Mouse (Mus musculus) adrenal gland, adult 2 months (tissue): Measurements from ENCODE around the gene Dhx40. TPM values are rescaled to one million over a fixed set of nuclear protein-coding genes. Genes with fewer than 3 reads are reported as not detected.
"Not testable (repeated sequence)": the region's sequence is repeated elsewhere in the genome, so short reads cannot be mapped to it uniquely, and the experiment has no call there.

Source experiments
- DNase-seq: peaks from one replicate; pipeline ENCODE4 v3.0.0; 2021
- polyA plus RNA-seq: library from polyadenylated mRNA; depleted of rRNA; stranded (reverse); fragments of >200 nt; gene quantifications from 2 replicates; pipeline ENCODE4 v1.2.3, GENCODE M21; 2012
- total RNA-seq, 2 experiments: library from RNA; stranded (reverse); gene quantifications; 2 replicates each; pipeline ENCODE4 v1.2.3; 2021

Dhx40 gene
- total and polyA plus RNA-seq, 3 experiments = 3.1 to 33.2 (median 29.3) TPM

DNA sequence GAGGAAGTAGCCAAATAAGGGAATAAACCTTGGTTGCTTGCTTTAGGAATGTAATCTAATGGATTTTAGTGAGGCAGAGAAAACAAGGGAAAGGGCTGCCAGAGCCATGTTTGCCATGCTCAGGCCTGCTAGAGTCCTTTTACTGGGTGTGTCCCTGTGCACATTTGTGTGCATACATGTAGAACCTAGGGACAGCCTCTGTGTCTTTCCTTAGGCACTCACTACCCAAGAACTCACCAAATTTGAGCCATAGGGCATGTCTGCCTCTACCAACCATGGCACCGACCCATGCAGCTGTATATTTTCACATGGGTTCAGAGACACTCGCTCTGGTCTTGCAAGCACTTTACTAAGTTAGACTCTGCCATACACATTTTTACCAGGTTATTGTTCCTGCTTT lies 11.4 kb upstream of the Dhx40 start:
- no peak for DNase-seq

DNA sequence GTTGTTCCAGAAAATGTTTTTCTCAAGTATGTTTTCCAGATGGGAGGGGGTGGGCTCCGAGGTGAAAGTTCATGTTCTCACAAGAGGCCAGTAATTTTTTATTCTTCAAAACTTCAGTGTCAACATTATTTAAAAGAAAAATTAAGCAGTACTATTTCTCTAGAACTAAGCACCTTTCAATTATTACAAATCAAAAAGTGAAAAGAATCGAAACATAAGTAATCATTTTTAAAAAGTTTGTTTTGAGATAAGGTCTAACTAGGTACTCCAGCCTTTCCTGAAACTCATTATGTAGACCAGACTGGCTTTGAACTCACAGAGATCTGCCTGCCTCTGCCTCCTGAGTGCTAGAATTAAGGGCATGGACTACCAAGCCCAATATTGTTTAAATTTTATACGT lies 8.7 kb upstream of the Dhx40 start:
- DNase-seq = not testable (repeated sequence)

DNA sequence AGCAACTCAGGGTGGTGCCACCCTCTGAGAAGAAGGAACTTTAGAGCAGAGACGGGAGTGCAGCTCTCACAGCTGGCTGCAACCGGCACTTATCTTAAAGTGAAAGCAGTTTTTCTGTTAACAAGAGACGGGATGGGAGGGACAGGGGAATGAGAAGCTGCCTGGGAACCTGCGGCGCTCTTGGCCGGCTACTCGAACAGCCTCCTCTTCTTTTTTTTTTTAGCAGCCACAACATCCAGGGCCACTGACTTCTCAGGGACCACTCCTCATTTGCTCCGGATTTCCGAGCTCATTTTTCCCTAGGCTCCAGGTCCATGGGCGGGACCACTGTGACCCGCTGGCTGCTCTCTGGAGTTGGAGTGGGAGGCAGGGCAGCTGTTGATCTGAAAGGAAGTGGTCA lies 6.9 kb upstream of the Dhx40 start:
- DNase-seq = not testable (repeated sequence)

DNA sequence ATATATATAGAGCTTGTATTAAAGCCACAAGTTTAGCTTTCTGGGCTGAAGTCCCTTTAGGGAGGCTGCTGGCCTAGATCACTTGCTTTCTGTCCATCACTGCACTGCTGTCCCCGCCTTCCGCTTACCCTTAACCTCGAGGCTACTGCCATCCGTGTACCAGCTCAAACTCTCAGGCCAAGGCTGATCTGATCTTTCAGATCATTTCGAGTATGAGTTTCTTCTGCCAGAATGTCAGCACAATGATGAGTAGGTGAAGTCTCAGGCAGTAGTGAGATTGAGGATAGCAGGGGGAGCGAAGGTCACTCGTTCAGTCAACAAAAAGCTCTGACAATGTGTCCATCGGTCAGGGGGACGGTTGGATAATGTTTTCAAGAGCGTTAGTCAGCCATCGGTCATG lies 5.7 kb upstream of the Dhx40 start:
- DNase-seq = peak; percentile 55

DNA sequence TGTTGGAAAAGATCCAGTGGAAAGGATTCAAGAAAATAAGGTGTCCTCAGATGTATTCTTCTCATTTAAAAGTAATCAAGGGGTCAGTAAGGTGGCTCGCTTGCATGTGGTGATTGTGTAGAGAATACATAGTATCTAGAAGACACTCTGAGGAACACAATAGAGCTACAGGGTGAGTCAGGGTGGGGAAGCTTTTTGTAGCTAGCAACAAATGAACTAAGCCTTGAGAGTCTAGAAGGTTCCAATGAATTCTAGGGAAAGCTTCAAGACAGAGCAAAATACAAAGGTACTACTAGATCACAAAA lies 3.7 kb upstream of the Dhx40 start:
- DNase-seq = no peak

DNA sequence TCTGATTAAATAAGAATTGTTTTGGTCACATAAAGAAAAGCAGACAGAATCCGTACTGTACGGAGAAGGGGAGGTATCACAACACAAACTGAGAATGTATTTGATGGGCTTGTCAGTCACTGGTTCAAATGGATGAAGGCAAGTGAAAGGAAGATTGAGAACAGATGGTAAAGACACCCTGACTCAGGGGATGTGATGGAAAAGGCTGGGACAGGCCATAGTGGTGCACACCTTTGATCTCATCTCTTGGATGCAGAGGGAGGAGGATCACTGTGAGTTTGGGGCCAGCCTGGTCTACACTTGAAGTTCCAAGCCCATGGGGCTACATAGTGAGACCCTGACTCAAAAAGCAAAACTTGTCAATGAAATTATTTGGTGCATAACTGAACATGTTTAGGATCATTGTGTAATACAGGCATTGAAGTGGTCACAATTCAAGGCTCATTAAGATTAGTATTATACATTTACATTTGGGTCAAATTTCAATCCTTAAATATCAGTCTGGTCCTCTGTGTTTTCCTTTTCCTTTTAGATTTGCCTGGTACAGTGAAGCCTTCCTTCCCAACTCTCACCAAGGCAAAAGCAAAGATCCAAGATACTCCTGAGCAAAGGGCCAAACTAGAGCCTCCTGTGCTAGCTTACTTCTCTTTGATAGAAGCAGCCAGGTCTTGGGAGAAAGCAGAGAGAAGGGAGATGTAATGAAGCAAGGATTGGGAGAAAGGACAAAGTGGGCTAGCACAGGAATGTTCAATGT lies 3.2 kb upstream of the Dhx40 start:
- no peak for DNase-seq

DNA sequence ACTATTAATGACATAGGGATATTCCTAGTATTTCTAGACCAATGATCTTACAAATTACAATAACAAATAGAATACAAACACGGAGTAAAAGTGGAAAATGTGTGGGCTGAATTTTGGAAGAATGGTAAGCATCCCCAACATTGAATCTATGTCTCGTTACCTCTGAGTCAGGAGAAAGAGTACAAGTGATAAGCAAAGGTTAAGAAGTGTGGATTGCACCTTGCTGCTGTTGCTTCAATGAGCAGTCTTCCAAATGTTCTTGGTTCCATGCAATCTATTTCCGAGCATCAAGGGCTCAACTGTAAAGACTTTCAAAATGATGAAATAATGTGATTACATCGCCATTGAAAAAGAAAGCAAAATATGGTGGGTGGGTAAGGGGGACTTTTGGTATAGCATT lies 2.3 kb upstream of the Dhx40 start:
- DNase-seq = no peak

DNA sequence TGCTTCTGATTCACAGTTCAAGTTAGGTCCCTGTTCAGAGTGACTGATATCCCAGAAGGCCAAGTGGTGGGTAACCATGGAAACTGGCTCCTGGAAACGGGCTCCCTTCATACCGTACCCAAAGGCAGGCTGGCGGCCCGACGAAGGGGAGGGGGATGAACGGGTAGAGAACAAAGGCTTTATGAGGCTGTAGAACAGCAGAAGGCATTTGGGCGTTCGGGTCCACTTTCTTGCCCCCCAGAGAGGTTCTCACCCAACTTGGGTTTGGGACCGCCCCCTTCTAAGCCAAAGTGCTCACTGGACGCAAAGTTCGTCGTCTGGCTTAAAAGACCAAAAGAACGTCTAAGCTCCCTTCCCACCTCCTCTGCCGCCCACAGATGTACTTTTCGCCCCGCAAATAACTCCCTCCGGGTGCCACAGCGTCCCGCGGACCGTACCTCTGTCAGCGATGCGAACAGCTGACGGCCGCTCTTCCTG lies 507 bp downstream of the Dhx40 start:
- peak; percentile 77 for DNase-seq

DNA sequence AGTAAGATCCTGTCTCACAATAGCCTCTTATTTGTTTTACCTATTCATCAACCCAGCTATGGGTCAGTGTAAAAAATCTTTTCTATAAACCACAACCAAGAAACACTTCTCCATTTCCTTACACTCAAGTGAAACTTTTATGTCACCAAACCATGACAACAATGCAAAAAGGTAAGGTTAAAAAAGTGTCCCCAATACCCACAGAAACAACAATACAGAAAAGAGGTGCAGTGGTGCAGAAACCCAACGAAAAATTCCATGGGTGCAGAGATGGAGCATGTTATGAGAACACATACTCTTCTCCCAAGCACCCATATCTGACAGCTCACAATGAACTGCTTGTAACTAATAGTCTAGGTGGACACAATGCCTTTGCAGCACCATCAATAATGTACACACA lies 13.4 kb downstream of the Dhx40 start:
- no peak for DNase-seq

DNA sequence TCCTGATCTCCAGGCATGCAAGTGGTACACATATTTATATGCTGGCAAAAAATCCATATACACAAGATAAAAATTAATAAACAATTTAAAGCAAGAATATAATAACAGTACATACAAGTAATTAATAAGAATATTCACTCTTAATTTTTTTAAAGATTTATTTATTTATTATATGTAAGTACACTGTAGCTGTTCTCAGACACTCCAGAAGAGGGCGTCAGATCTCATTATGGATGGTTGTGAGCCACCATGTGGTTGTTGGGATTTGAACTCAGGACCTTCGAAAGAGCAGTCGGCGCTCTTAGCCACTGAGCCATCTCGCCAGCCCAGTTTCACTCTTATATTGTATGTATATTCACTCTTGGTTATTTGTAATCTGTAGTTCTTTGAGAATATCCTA lies 20.1 kb downstream of the Dhx40 start:
- not testable (repeated sequence) for DNase-seq

DNA sequence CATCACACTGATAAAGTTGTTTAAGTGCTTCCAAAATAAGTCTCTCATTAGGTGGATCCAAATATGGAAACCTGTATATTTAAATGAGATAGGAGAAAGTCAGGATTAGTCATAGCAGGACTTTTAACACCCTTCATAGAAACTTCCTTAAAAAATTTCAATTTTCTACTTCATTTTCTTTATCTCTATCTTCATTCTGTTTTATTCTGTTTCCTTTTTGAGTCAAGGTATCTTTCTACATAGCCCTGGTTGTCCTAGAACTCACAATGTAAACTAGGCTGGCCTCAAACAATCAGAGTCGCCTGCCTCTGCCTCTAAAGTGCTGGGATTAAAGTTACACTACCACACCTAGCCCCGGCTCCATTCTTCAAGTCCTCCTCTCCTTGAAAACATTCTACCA lies 21.8 kb downstream of the Dhx40 start:
- no peak for DNase-seq

DNA sequence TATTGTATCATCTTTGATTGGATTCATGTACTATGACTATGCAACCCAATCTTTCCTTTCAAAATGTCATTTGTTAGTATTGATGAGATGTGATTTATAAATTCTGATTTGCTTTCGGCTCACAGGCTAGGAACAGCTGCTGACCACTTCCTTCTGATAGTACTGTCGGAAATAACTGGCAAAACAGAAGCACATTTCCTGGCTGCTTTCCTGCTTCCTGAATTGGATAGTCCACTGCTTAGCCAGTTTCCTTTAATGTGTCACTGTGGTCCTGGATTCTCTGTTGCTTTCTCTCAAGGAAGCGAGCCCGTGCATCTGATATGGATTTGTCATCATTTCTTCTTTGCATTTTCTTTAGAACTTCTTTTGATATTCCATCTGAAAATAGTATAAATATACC lies 37.7 kb downstream of the Dhx40 start:
- DNase-seq = no peak

DNA sequence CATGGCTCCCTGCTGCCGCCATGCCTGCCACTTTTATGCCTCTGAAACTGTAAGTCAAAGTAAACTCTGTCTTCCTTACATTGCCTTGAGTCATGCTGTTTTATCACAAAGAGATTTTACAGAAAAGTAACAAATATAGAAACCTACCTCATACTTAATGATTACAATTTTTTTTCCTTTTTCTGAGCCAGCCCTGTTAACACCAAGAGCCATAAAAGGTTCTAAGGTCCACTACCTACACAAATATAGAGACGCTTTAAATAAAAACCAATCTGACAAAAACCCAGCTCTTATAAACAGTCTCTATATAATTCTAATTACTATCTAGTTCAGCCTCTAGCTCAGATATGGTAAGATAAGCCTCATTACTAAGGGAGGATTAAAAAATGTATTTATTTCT lies 43.0 kb downstream of the Dhx40 start:
- no peak for DNase-seq

DNA sequence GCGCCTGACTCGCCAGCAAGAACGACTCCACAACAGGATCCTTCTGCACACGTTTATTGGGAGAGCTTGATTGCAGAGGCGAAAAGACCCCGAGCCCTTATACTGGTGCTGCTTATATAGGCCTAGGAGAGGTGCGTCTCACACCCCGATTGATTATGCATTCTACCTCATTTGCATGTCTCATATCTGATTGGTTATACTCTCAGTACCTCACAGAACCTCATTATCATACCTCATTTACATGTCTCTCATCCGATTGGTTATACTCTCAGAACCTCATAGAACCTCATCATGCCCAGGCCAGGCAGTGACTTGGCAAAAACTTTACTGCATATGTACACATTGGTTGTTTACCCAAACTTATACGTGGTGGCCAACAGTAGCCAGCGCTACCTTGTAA lies 44.4 kb downstream of the Dhx40 start:
- not testable (repeated sequence) for DNase-seq

DNA sequence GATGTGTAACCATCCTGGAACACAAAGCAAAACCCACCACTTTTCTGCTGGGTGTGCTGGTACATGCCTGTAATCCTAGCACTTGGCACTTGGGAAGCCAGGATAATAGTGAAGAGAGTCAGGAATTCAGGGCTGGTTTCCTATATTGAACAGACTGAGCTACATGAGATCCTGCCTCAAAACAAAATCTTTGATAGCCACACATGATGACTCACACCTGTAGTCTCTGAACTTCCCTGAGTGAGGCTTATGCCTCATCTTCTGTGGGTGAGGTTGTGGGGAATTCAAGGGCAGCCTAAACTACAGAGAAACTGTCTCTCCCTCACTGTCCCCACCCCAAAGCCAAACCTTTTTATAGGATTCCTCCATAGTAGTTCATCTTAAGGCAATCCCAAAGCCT lies 47.2 kb downstream of the Dhx40 start:
- peak; percentile 40 for DNase-seq

DNA sequence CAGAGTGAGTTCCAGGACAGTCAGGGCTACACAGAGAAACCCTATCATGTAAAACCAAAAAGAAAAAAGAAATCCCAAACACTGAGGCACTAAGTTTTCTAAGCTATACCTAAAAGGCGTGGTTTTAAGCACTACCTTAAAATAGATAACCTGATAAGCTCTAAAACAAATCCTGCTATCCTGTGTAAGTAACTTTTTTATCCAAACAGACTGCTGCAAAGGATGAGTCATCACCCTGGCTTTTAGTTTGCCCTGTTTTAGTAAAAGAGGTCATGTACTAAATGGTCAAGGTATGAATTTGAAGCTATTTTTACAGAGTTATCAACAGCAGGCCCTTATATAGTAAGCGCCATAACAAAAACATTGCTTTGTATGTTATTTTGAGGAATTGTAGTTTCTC lies 47.7 kb downstream of the Dhx40 start:
- no peak for DNase-seq

DNA sequence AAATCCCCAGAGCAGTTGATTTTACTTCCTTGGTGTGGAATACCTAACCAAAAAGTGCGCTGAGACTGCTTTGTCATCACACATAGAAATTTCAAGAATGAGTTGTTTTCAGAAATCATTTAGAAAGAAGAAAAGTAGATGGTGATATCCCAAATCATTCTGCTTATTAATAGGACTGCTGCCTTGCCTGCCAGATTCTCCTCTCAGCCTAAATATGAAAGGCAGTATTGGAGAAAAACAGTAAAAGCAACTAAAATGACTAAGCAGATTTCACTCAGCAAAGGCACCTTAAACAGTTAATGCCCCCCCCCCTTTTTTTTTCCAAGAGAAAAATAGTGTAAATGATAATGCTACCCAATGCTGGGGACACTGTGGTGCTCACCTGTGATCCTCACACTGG lies 48.3 kb downstream of the Dhx40 start:
- DNase-seq = no peak

DNA sequence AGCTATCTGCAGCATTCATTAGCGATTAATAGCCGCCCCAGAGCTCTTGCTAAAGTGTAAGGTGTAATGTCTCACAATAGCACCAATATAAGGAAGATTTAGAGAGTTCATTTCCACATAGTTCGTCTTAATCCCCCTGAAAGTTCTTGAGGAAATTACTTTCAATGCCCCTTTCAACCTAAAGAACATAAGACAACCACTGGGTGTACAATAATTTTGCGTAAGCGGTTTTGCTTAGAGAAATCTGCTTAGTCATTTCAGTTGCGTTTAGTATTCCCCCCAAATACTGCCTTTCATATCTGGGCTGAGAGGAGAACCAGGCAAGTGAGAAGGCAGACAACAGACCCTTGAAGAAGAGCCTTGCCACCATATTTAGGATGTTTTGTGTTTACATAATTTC lies 49.0 kb downstream of the Dhx40 start:
- no peak for DNase-seq

DNA sequence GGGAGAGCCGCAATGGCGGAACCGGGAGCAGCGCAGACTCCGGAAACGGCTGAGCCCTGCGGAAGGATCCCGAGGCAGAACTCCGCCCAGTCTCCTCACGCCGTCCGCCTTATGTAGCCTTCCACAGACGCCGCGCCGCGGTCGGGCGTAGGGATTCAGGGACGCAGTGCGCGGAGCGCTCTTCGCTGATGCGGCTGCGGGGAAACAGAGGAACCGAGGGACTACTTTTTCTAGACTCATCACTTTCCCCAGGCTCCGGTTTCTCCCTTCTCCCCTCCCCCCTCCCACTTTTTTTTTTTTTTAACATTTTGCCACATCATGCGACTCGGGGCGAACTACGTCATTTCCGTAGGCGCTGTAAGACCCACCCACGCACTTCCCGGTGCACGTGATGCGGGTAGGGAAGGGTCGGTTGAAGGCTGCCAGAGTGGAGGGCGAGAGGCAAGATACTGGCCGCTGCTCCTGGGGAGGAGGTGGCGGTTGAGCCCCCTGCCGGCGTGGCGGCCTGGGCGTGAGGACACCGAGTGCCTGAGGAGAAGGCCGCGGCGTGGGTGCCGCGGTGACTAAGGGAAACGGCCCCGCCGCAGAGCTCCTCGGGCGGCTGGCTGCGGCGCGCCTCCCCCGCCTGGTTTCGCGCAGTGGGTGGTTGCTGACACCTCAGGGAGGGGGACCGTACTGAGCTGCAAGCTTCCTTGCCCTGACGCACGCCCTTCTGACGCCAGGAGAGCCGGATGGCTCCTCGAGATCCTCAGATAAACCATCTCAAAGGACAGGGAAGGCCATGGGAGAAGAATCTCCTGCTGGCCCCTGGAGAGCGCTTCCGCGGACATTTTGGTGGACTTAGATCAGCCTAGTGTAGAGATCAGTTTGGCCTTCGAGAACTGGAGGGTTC lies 49.8 kb downstream of the Dhx40 start, which contains the start of gene Cltc:
Gene Cltc, minus strand, starts transcription at position 86 of the 892 bp plus-strand sequence.
- DNase-seq = peak; percentile 97

DNA sequence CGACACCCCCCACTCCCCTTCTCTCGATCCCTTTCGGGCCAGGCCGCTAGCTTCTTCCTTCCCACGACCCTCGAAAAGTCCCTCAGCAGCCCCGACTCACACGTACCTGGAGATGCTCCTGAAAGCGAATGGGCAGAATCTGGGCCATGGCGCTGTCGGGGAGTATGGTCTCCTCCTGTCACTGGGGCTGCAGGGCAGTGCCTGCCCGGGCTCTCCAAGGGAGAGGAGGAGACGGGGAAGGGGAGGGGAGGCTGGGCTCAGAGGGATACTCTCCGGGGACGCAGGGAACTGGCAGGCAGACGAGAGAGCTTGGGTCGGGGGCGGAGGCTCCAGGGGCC lies 50.4 kb downstream of the Dhx40 start:
- DNase-seq = no peak

DNA sequence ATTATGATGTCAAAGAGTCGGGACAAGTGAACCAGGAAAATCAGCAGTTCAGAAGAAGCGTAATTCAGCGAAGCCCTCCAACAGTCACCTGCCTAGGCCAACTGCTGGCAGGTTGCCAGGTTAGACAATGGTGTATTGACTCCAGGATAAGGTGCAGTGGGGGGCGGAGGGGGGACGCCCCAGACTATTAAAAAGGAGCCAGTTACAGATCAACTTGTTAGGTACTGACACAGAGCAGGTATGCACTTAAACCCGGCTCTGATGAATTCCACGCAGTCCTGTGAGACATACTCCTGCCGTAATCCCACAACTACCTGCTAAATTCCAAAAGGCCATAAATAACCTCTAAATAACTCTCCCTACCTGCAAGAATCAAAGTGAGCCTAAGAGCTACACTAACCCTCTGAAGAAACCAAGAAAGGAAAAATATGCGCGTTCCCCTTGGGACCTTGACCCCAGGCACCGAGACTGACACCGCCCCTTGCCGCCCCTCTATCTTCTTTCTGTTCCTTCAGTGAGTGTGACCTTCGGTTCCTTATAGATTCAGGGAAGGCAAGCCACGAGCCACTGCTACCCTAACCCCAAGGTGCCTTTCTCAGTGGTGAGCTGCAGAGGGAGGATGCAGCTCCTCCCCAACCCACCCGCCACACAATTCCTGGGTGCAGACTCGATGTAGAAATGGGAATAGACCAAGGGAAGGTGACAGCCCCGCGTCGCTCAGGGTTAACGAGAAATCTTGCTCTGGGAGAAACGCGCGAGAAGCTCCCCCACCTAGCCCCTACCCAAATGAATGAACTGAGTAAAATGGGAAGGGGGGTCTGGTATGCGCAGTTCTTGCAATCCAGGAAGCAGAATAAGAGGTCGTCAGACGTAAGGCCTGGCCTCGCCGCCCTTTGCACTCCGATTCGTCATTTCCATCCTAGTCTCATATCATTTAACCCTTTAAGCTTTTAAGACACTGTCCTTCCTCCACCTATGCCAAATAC lies 51.1 kb downstream of the Dhx40 start:
- peak; percentile 49 for DNase-seq

DNA sequence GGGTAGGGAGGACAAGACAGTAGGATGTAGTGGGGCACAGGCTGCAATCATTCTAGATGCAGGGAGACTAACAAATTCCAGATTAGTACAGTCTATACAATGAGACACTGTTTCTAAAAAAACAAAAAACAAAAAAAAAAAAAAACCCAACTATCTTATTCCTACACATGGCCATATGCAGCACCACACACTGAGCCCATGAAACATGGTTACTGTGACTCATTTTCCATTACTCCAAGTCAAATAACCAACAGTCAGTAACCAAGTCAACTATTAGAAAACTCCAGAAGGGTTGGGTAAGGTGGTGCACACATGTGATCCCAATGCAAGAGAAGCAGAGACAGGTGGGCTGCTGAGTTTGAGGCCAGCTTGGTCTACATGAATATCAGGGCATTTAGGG lies 55.1 kb downstream of the Dhx40 start:
- no peak for DNase-seq
